Mouse (Mus musculus) cerebellum, adult 2 months (tissue): Measurements from ENCODE around the gene Th. TPM values are rescaled to one million over a fixed set of nuclear protein-coding genes. Genes with fewer than 3 reads are reported as not detected.

Experiments used
- DNase-seq, 2 experiments: peaks; one replicate each; pipeline ENCODE4 v3.0.0; 2021
- H3K27ac ChIP-seq: fragments of 200-500 bp; 2 replicates; pipeline ENCODE4 v1.5.1; 2012; ENCODE audit warnings: low read length, control low read depth, inconsistent platforms; ENCODE audit not compliant: insufficient read depth
- H3K27me3 ChIP-seq: fragments of 200-500 bp; 2 replicates; pipeline ENCODE4 v1.6.1; 2012; ENCODE audit warnings: inconsistent platforms, mild to moderate bottlenecking, low read length, moderate library complexity; ENCODE audit not compliant: control insufficient read depth, insufficient read depth
- H3K4me1 ChIP-seq: fragments of 200-500 bp; 2 replicates; pipeline ENCODE4 v1.6.1; 2011; ENCODE audit warnings: low read length; ENCODE audit not compliant: control insufficient read depth, insufficient read depth
- H3K4me3 ChIP-seq: fragments of 200-500 bp; replicated peaks from 2 replicates; pipeline ENCODE3; 2011; ENCODE audit warnings: mild to moderate bottlenecking, low read depth, low read length, control low read depth; ENCODE audit not compliant: insufficient read depth
- CTCF ChIP-seq: fragments of 200-500 bp; IDR thresholded peaks from 2 replicates; pipeline ENCODE4 v1.5.1; 2011; ENCODE audit warnings: low read depth, mild to moderate bottlenecking, control low read depth, low read length, moderate library complexity, borderline replicate concordance; ENCODE audit not compliant: insufficient read depth
- POLR2A ChIP-seq: fragments of 200-500 bp; IDR thresholded peaks from 2 replicates; pipeline ENCODE4 v1.6.1; 2011; ENCODE audit warnings: low read length, control low read depth, borderline replicate concordance; ENCODE audit not compliant: insufficient read depth
- WGBS: fragments of 180-500 bp; shearing (Covaris S2); methylation state at CpG from one replicate; pipeline ENCODE4 v1.1.7; 2018; 5-methylcytosine and 5-hydroxymethylcytosine counted together
- polyA plus RNA-seq: library from polyadenylated mRNA; depleted of rRNA; stranded (reverse); fragments of >200 nt; gene quantifications from 2 replicates; pipeline ENCODE4 v1.2.3, GENCODE M21; 2012

Th gene
- polyA plus RNA-seq, 1 experiment, result 11.0 TPM

DNA sequence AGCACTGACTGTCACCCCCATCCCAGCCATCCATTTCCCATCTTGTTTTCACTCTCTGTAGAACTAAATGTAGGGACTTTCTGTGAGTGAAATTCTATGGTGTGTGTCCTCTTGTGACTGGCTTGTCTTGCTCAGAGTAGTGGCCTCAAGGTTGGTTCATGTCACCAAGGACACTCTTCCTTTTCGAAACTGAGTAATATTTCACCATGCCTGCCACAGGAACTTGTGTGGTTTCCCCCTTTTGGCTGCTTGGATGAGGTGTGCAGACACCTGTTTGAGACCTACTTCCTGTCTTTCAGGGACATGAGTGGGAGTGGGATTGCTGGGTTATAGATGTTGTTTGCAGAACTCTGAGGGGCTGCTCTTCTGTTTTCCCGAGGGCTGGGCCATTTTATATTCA, 20.8 kb downstream of the Th start:
- DNase-seq, result no peak
- WGBS, result 73% methylated on average over 2 of the region's 2 CpGs
- no peaks in the 10 kb centered on the region for H3K4me1 ChIP-seq
- no peak overlapping the region for H3K4me3 ChIP-seq
- no peaks in the 10 kb centered on the region for H3K27me3 ChIP-seq
- TF ChIP-seq CTCF (no peak), POLR2A (no peak)
- H3K27ac ChIP-seq, result no peak overlapping the region

GRCm38 (mm10) chr7:142909622-142910021, 21.3 kb downstream of the Th start:
- Histone ChIP-seq H3K4me3 (no peak overlapping the region), H3K27me3 (no peaks in the 10 kb centered on the region), H3K4me1 (no peaks in the 10 kb centered on the region), H3K27ac (no peak overlapping the region)
- no peak for DNase-seq
- WGBS, result 51% methylated on average over 2 of the region's 2 CpGs
- TF ChIP-seq POLR2A, result no peak
- no peak for TF ChIP-seq CTCF

- Histone ChIP-seq H3K27ac (no peak overlapping the region), H3K4me3 (no peak overlapping the region), H3K27me3 (no peaks in the 10 kb centered on the region), H3K4me1 (no peaks in the 10 kb centered on the region)
- 60% methylated on average over 5 of the region's 5 CpGs for WGBS
- TF ChIP-seq POLR2A (no peak), CTCF (no peak)
- no peak for DNase-seq
Measured at GRCm38 (mm10) chr7:142905606-142906005, 25.3 kb downstream of the Th start.

DNA sequence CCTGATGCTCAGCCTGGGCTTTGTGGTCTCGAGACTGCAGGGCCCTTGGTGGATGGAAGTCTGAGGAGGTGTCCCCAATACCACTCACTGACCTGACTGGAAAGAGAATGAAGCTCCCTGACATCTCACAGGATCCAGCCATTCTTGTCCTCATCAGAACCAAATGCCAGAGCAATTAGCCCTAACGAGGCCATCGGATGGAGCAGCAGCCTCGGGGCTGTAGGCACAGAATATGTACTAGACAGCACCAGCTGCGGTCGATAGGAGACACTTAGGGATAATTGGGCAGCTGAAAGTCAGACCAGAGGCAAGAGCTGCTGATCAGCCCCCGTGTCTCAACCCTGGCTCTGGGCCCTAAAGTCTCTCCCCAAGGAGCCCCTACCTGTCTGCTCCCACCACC, 26.6 kb downstream of the Th start:
- DNase-seq, result no peak
- H3K4me1 ChIP-seq, result no peaks in the 10 kb centered on the region
- WGBS, result 58% methylated on average over 7 of the region's 7 CpGs
- no peak overlapping the region for H3K4me3 ChIP-seq
- no peak for TF ChIP-seq POLR2A
- no peak for TF ChIP-seq CTCF
- H3K27me3 ChIP-seq, result no peaks in the 10 kb centered on the region
- no peak overlapping the region for H3K27ac ChIP-seq

DNA sequence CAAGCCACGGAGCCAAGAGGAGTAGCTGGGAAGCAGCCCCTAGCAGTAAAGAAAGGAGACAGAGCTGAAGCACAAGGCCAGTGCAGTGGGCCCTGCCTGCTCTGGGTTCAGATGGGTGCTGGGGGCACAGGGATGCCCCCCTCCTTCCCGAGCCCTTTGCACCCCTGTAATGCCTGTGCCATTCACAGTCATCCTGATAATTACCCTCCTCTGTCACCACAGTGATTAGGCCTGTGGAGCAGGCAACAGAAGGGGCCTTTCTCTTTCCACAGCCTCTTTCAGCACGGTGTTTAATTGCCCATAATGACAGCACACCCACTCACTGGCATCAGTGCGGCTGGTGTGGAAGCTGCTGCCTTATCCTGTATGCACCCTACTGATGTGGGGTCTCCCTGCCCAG, 28.0 kb downstream of the Th start:
- Histone ChIP-seq H3K4me3 (no peak overlapping the region), H3K27me3 (no peaks in the 10 kb centered on the region), H3K4me1 (no peaks in the 10 kb centered on the region), H3K27ac (no peak overlapping the region)
- DNase-seq, result no peak
- TF ChIP-seq CTCF (no peak), POLR2A (no peak)
- 42% methylated on average over 4 of the region's 4 CpGs for WGBS

GRCm38 (mm10) chr7:142901774-142902173, 29.2 kb downstream of the Th start:
- no peak overlapping the region for H3K27ac ChIP-seq
- no peak for TF ChIP-seq CTCF
- no peak for TF ChIP-seq POLR2A
- no peak for DNase-seq
- WGBS, result 45% methylated on average over 7 of the region's 7 CpGs
- H3K4me1 ChIP-seq, result no peaks in the 10 kb centered on the region
- H3K27me3 ChIP-seq, result no peaks in the 10 kb centered on the region
- no peak overlapping the region for H3K4me3 ChIP-seq

DNA sequence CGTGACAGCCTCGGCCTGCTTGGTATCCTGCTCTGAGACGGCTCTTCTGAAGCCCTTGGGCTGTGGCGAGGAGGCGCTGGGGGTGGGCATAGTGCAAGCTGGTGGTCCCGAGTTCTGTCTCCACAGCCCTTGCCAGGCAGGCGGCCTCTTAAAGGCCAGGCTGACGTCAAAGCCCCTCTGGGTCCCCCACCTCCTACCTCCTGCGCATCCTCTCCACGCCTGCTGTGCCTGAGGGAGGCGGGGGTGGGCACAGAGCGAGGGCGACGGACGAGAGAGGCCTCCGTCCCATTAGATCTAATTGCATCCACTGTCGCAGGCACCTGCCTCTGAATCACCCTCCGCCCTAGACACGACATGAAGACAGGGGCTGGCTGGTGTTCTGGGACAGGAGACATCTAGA, 31.1 kb downstream of the Th start:
- H3K4me3 ChIP-seq, result no peak overlapping the region
- no peak overlapping the region for H3K27ac ChIP-seq
- H3K4me1 ChIP-seq, result no peaks in the 10 kb centered on the region
- WGBS, result 79% methylated on average over 19 of the region's 19 CpGs
- DNase-seq, result no peak
- TF ChIP-seq POLR2A (no peak), CTCF (no peak)
- no peaks in the 10 kb centered on the region for H3K27me3 ChIP-seq

DNA sequence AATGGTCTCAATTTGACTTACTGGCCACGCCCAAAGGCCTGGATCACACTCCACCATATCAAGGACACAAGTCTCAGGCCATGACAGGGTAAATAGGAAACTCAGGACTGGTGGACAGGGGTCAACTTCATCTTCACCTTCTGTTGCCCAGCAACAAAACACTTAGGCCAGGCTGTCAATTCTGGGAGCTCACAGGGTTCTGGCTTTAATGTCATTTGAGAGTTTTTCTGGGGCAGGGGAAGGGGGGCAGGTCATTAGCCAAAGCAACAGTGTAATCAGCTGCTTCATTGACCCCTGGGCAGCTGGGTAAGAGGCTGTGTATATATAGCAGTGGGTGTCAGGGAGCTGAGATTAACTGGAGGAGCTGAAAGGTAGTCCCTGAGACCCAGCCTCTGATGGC, 33.5 kb downstream of the Th start:
- WGBS, result 81% methylated on average over 1 of the region's 1 CpGs
- TF ChIP-seq CTCF, result no peak
- TF ChIP-seq POLR2A, result no peak
- no peak for DNase-seq

GRCm38 (mm10) chr7:142895901-142896665, 34.8 kb downstream of the Th start:
- WGBS, result 78% methylated on average over 10 of the region's 10 CpGs
- Histone ChIP-seq H3K27ac (no peak overlapping the region), H3K27me3 (no peaks in the 10 kb centered on the region), H3K4me3 (no peak overlapping the region), H3K4me1 (no peaks in the 10 kb centered on the region)
- TF ChIP-seq CTCF (no peak), POLR2A (no peak)
- DNase-seq, result no peak

More for the DNA sequence above, 33.5 kb downstream of the Th start:
- no peak overlapping the region for H3K27ac ChIP-seq
- H3K27me3 ChIP-seq, result no peaks in the 10 kb centered on the region
- H3K4me1 ChIP-seq, result no peaks in the 10 kb centered on the region
- H3K4me3 ChIP-seq, result no peak overlapping the region
